Mouse (Mus musculus) small intestine, adult 2 months (tissue): ENCODE data around the gene Ltn1.

ENCODE experiments used
- CTCF ChIP-seq: fragments of 200-500 bp; IDR thresholded peaks from 2 replicates; pipeline ENCODE4 v1.5.1; 2012; ENCODE audit warnings: low read depth, mild to moderate bottlenecking, control low read depth, inconsistent platforms, low read length, moderate library complexity, mixed read lengths; ENCODE audit not compliant: insufficient replicate concordance, insufficient read length; ENCODE audit errors: extremely low read depth
- POLR2A ChIP-seq: fragments of 200-500 bp; IDR thresholded peaks from 2 replicates; pipeline ENCODE4 v1.6.1; 2012; ENCODE audit warnings: low read depth, mild to moderate bottlenecking, control low read depth, inconsistent platforms, low read length, moderate library complexity

DNA sequence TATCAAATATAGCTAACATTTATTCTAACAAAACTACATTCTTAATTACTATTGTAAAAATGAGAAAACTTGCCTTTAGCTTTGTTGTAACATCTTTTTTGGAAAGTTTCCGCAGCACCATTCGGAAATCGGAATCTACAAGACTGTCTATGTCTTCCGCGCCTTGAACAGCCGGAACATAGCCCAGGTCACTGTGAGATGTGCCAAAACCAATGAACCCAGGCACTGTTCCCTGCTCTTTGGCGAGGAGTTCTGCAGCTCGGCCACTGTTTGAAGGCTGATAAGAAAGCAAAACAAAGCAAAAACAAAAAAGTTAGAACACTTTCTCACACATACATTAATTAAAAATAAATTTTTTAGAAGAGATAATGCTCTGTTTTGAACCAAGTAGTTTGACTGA is 4.9 kb downstream of the Ltn1 start:
- TF ChIP-seq CTCF (no peak), POLR2A (no peak)
